Mouse (Mus musculus) MEL (cell line): ENCODE measurements at regions not wholly inside any gene's neighbourhood (a gene's known extent, or its start where the extent isn't known, plus 50 kb on each side); places are given as distances from the start of the nearest gene placed in this dataset.

ENCODE experiments used
- CTCF ChIP-seq, 3 experiments: IDR thresholded peaks in 2 of 3; conservative IDR thresholded peaks in 1 of 3; 2 replicates each; pipeline ENCODE4 v1.5.1; 2011 to 2012; ENCODE audit warnings: low read length in 3 of 3, low read depth in 2 of 3, mild to moderate bottlenecking in 2 of 3, improper control_type of control experiment in 1 of 3, inconsistent platforms in 1 of 3, mixed read lengths in 1 of 3, moderate library complexity in 1 of 3; ENCODE audit not compliant: control insufficient read depth in 1 of 3, insufficient read depth in 1 of 3, poor library complexity in 1 of 3, severe bottlenecking in 1 of 3
- EP300 ChIP-seq, 2 experiments: IDR thresholded peaks; 2 replicates each; pipeline ENCODE4 v1.6.1; 2011; ENCODE audit warnings: improper control_type of control experiment in 2 of 2, low read length in 2 of 2, low read depth in 1 of 2, mild to moderate bottlenecking in 1 of 2
- GABPA ChIP-seq: IDR thresholded peaks from 2 replicates; pipeline ENCODE4 v1.6.1; 2012; ENCODE audit warnings: low read depth, mild to moderate bottlenecking, inconsistent platforms, low read length, improper control_type of control experiment, moderate library complexity

GRCm38 (mm10) chr7:129699931-129700570 is 108.4 kb downstream of the Wdr11 start:
- no peak for TF ChIP-seq EP300 (IDR thresholded peaks at IDR 0.05; ENCODE audit: low read depth in 1 of 2, low read length in 2 of 2)
- TF ChIP-seq CTCF (IDR thresholded peaks at IDR 0.05 in 2 of 3, conservative IDR thresholded peaks at IDR 0.05 in 1 of 3; ENCODE audit: control insufficient read depth in 1 of 3, insufficient read depth in 1 of 3, low read depth in 2 of 3, low read length in 3 of 3, poor library complexity in 1 of 3, severe bottlenecking in 1 of 3): no peak
- TF ChIP-seq GABPA: no peak
